Mouse (Mus musculus) C2C12 (cell line): Measurements from ENCODE around the gene Adh6a.

Experiments
- CTCF ChIP-seq: IDR thresholded peaks from one replicate; pipeline ENCODE4 v1.5.1; 2011; ENCODE audit not compliant: control insufficient read depth, insufficient read depth, insufficient read length
- MAX ChIP-seq: IDR thresholded peaks from one replicate; pipeline ENCODE4 v1.6.1; 2011; ENCODE audit warnings: mild to moderate bottlenecking, control low read depth

DNA sequence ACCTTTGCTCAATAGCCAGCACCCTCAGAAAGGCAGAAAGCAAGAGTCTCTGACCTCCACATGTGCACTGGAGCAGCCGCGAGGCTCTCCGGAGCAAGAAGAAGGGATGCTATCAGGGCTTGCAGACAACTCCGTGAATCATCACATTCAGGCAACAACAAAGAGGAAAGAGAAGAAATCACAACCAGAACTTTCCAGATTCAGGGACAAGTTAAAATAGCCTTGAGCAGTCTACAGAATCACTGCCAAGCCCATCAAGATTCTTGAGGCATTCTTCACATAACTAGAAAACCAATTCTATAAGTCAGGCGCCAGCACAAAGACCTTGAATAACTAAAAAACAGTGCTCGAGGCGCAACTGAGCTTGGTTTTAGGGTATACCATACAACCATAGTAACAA is 40.0 kb upstream of the Adh6a start:
- TF ChIP-seq CTCF (no peak), MAX (no peak)
